Mouse (Mus musculus) CH12.LX (cell line): ENCODE measurements around the gene Cables2. TPM values are rescaled to one million over a fixed set of nuclear protein-coding genes. Genes with fewer than 3 reads are reported as not detected.

Experiments
- DNase-seq: peaks from one replicate; pipeline ENCODE4 v3.0.0-alpha.2; 2013; ENCODE audit errors: extremely low read depth
- H3K27ac ChIP-seq: 2 replicates; pipeline ENCODE4 v1.5.1; 2012; ENCODE audit warnings: low read depth, mild to moderate bottlenecking, control low read depth, moderate library complexity; ENCODE audit not compliant: insufficient read depth
- H3K27me3 ChIP-seq: replicated peaks from 2 replicates; pipeline ENCODE3; 2012; ENCODE audit warnings: inconsistent platforms
- H3K36me3 ChIP-seq, 2 experiments: replicated peaks in 1 of 2; 2 replicates each; pipeline versions ENCODE3 to v1.6.1; 2012; ENCODE audit warnings: inconsistent platforms in 1 of 2, low read length in 1 of 2, mild to moderate bottlenecking in 1 of 2, mixed read lengths in 1 of 2, moderate library complexity in 1 of 2; ENCODE audit not compliant: control insufficient read depth in 1 of 2, insufficient read depth in 1 of 2
- H3K4me1 ChIP-seq, 2 experiments: 2 replicates each; pipeline ENCODE4 v1.6.1; 2012; ENCODE audit warnings: inconsistent platforms in 1 of 2, moderate library complexity in 1 of 2; ENCODE audit not compliant: insufficient read depth in 2 of 2, control insufficient read depth in 1 of 2
- H3K4me2 ChIP-seq: 2 replicates; pipeline ENCODE4 v1.6.1; 2012; ENCODE audit warnings: low read depth, mild to moderate bottlenecking, control low read depth; ENCODE audit not compliant: poor library complexity, insufficient read depth, severe bottlenecking
- H3K4me3 ChIP-seq, 3 experiments: fragments of 150-350 bp in 1 of 3; sonication (generic) in 1 of 3; replicated peaks in 1 of 3; 2 replicates each; pipeline versions ENCODE3 to v1.5.1; 2011 to 2012; ENCODE audit warnings: low read depth in 2 of 3, low read length in 2 of 3, mild to moderate bottlenecking in 2 of 3, moderate library complexity in 2 of 3, control low read depth in 1 of 3, improper control_type of control experiment in 1 of 3, inconsistent platforms in 1 of 3, mixed read lengths in 1 of 3; ENCODE audit not compliant: poor library complexity in 1 of 3
- H3K79me2 ChIP-seq: replicated peaks from 2 replicates; pipeline ENCODE4 v1.6.1; 2012; ENCODE audit warnings: mild to moderate bottlenecking, moderate library complexity; ENCODE audit not compliant: control insufficient read depth, poor library complexity, insufficient read depth, severe bottlenecking; ENCODE audit errors: extremely low read depth
- H3K9ac ChIP-seq: 2 replicates; pipeline ENCODE4 v1.6.1; 2012; ENCODE audit warnings: low read depth, mild to moderate bottlenecking, control low read depth, moderate library complexity; ENCODE audit not compliant: insufficient read depth
- H3K9me3 ChIP-seq: replicated peaks from 2 replicates; pipeline ENCODE3; 2012; ENCODE audit warnings: low read length, inconsistent platforms, mixed read lengths
- BHLHE40 ChIP-seq: IDR thresholded peaks from 2 replicates; pipeline ENCODE4 v1.6.1; 2011; ENCODE audit warnings: mild to moderate bottlenecking, low read depth, low read length, improper control_type of control experiment
- CHD1 ChIP-seq: IDR thresholded peaks from 2 replicates; pipeline ENCODE4 v1.6.1; 2012; ENCODE audit warnings: low read depth, low read length, improper control_type of control experiment, inconsistent platforms
- CHD2 ChIP-seq: IDR thresholded peaks from 2 replicates; pipeline ENCODE4 v1.6.1; 2011; ENCODE audit warnings: low read length, improper control_type of control experiment
- CTCF ChIP-seq, 2 experiments: IDR thresholded peaks in 1 of 2; conservative IDR thresholded peaks in 1 of 2; 2 replicates each; pipeline ENCODE4 v1.5.1; 2011 to 2012; ENCODE audit warnings: low read depth in 2 of 2, low read length in 2 of 2, improper control_type of control experiment in 1 of 2, inconsistent platforms in 1 of 2, mild to moderate bottlenecking in 1 of 2, moderate library complexity in 1 of 2
- E2F4 ChIP-seq: IDR thresholded peaks from 2 replicates; pipeline ENCODE4 v1.6.1; 2011; ENCODE audit warnings: low read depth, low read length, improper control_type of control experiment; ENCODE audit not compliant: insufficient replicate concordance
- ETS1 ChIP-seq: conservative IDR thresholded peaks from 2 replicates; pipeline ENCODE4 v1.6.1; 2012; ENCODE audit warnings: low read depth, mild to moderate bottlenecking, inconsistent platforms, low read length, improper control_type of control experiment, moderate library complexity
- HCFC1 ChIP-seq: IDR thresholded peaks from 2 replicates; pipeline ENCODE4 v1.6.1; 2012; ENCODE audit warnings: low read depth, mild to moderate bottlenecking, inconsistent platforms, low read length, improper control_type of control experiment
- IRF4 ChIP-seq: IDR thresholded peaks from 2 replicates; pipeline ENCODE4 v1.6.1; 2014; ENCODE audit warnings: low read depth, mild to moderate bottlenecking, inconsistent platforms, low read length, improper control_type of control experiment
- JUND ChIP-seq: conservative IDR thresholded peaks from 2 replicates; pipeline ENCODE4 v1.6.1; 2011; ENCODE audit warnings: low read depth, low read length, improper control_type of control experiment
- KAT2A ChIP-seq: IDR thresholded peaks from 2 replicates; pipeline ENCODE4 v1.6.1; 2012; ENCODE audit warnings: low read length, improper control_type of control experiment, inconsistent platforms; ENCODE audit not compliant: insufficient replicate concordance
- MAFK ChIP-seq: IDR thresholded peaks from 2 replicates; pipeline ENCODE4 v1.6.1; 2011; ENCODE audit warnings: low read length, improper control_type of control experiment; ENCODE audit not compliant: insufficient replicate concordance
- MAX ChIP-seq: IDR thresholded peaks from 2 replicates; pipeline ENCODE4 v1.6.1; 2011; ENCODE audit warnings: low read length, improper control_type of control experiment
- MAZ ChIP-seq: IDR thresholded peaks from 2 replicates; pipeline ENCODE4 v1.6.1; 2012; ENCODE audit warnings: low read depth, mild to moderate bottlenecking, inconsistent platforms, low read length, improper control_type of control experiment, moderate library complexity
- MEF2A ChIP-seq: IDR thresholded peaks from 2 replicates; pipeline ENCODE4 v1.6.1; 2014; ENCODE audit warnings: low read depth, mild to moderate bottlenecking, inconsistent platforms, low read length, improper control_type of control experiment, borderline replicate concordance
- MXI1 ChIP-seq: IDR thresholded peaks from 2 replicates; pipeline ENCODE4 v1.6.1; 2011; ENCODE audit warnings: mild to moderate bottlenecking, low read depth, low read length, improper control_type of control experiment
- MYC ChIP-seq: IDR thresholded peaks from 2 replicates; pipeline ENCODE4 v1.6.1; 2011; ENCODE audit warnings: low read depth, mild to moderate bottlenecking, improper control_type of control experiment, low read length
- NELFE ChIP-seq: IDR thresholded peaks from 2 replicates; pipeline ENCODE4 v1.6.1; 2011; ENCODE audit warnings: low read depth, low read length, improper control_type of control experiment
- NRF1 ChIP-seq: IDR thresholded peaks from 2 replicates; pipeline ENCODE4 v1.6.1; 2014; ENCODE audit warnings: low read depth, mild to moderate bottlenecking, inconsistent platforms, low read length, improper control_type of control experiment, moderate library complexity
- PAX5 ChIP-seq: IDR thresholded peaks from 2 replicates; pipeline ENCODE4 v1.6.1; 2012; ENCODE audit warnings: low read length, inconsistent platforms, mixed read lengths
- POLR2AphosphoS2 ChIP-seq: IDR thresholded peaks from 2 replicates; pipeline ENCODE4 v1.6.1; 2011; ENCODE audit warnings: low read depth, low read length, improper control_type of control experiment
- RAD21 ChIP-seq: IDR thresholded peaks from 2 replicates; pipeline ENCODE4 v1.6.1; 2011; ENCODE audit warnings: low read depth, mild to moderate bottlenecking, low read length, improper control_type of control experiment, moderate library complexity
- RCOR1 ChIP-seq: conservative IDR thresholded peaks from 2 replicates; pipeline ENCODE4 v1.6.1; 2012; ENCODE audit warnings: low read depth, mild to moderate bottlenecking, inconsistent platforms, low read length, improper control_type of control experiment
- SIN3A ChIP-seq: IDR thresholded peaks from 2 replicates; pipeline ENCODE4 v1.6.1; 2012; ENCODE audit warnings: low read length, improper control_type of control experiment, inconsistent platforms
- SMC3 ChIP-seq: IDR thresholded peaks from 2 replicates; pipeline ENCODE4 v1.6.1; 2011; ENCODE audit warnings: low read depth, low read length, improper control_type of control experiment
- TCF12 ChIP-seq: IDR thresholded peaks from 2 replicates; pipeline ENCODE4 v1.6.1; 2014; ENCODE audit warnings: low read depth, mild to moderate bottlenecking, inconsistent platforms, low read length, improper control_type of control experiment
- UBTF ChIP-seq: IDR thresholded peaks from 2 replicates; pipeline ENCODE4 v1.6.1; 2012; ENCODE audit warnings: low read depth, mild to moderate bottlenecking, inconsistent platforms, low read length, improper control_type of control experiment, moderate library complexity
- USF1 ChIP-seq: IDR thresholded peaks from 2 replicates; pipeline ENCODE4 v1.6.1; 2014; ENCODE audit warnings: low read depth, mild to moderate bottlenecking, inconsistent platforms, low read length, improper control_type of control experiment
- USF2 ChIP-seq: conservative IDR thresholded peaks from 2 replicates; pipeline ENCODE4 v1.6.1; 2011; ENCODE audit warnings: low read depth, low read length, improper control_type of control experiment
- ZC3H11A ChIP-seq: IDR thresholded peaks from 2 replicates; pipeline ENCODE4 v1.6.1; 2012; ENCODE audit warnings: low read depth, mild to moderate bottlenecking, inconsistent platforms, low read length, improper control_type of control experiment
- ZKSCAN1 ChIP-seq: IDR thresholded peaks from 2 replicates; pipeline ENCODE4 v1.6.1; 2012; ENCODE audit warnings: low read depth, inconsistent platforms, low read length, improper control_type of control experiment, borderline replicate concordance
- ZMIZ1 ChIP-seq: IDR thresholded peaks from 2 replicates; pipeline ENCODE4 v1.6.1; 2012; ENCODE audit warnings: low read depth, mild to moderate bottlenecking, inconsistent platforms, low read length, improper control_type of control experiment
- dilution Hi-C: fragments of 300-500 bp; cut with MboI; formaldehyde crosslinking; loops from 2 replicates; pipeline ENCODE4 v1.14.3; 2020; ENCODE audit warnings: low sequenced_read_pairs; ENCODE audit not compliant: extremely low pct_unique_long_range_greater_than_20kb, extremely low pct_ligation_motif_present
- in situ Hi-C: fragments of 300-500 bp; cut with MboI; formaldehyde crosslinking; loops from 3 replicates; pipeline ENCODE4 v1.14.3; 2019; ENCODE audit warnings: low sequenced_read_pairs, low pct_ligation_motif_present, low pct_unique_long_range_greater_than_20kb, mixed read lengths
- polyA plus RNA-seq: library from polyadenylated mRNA; unstranded; fragments of >175 nt; gene quantifications from 2 replicates; pipeline ENCODE4 v1.2.1, GENCODE M21; 2012; ENCODE audit warnings: low read depth; ENCODE audit not compliant: insufficient read length
- total RNA-seq, 2 experiments: library from RNA; depleted of rRNA; stranded (reverse); fragments of 300-350 nt in 1 of 2; fragments of >200 nt in 1 of 2; gene quantifications; 2 replicates each; pipeline ENCODE4 v1.2.3; 2012 to 2014

Cables2 gene
- total and polyA plus RNA-seq, 3 experiments, result 13.0 to 29.9 (median 17.2) TPM

GRCm38 (mm10) chr2:180306009-180306408 is 32.7 kb upstream of the Cables2 start:
- Histone ChIP-seq H3K27me3 (peaks cover 16% of the 10 kb centered on the region), H3K36me3 (no peaks in the 10 kb centered on the region), H3K4me2 (no peak overlapping the region), H3K4me3 (no peak overlapping the region), H3K79me2 (no peaks in the 10 kb centered on the region), H3K9ac (no peak overlapping the region), H3K9me3 (no peaks in the 10 kb centered on the region), H3K27ac (no peak overlapping the region), H3K4me1 (peaks cover 8 to 41% of the 10 kb centered on the region in 2 experiments)
- dilution Hi-C loops, result no loop called here
- TF ChIP-seq JUND, result no peak
- no peak for TF ChIP-seq MAZ
- no peak for TF ChIP-seq E2F4
- no peak for TF ChIP-seq RCOR1
- no peak for TF ChIP-seq ZKSCAN1
- no peak for TF ChIP-seq MAX
- no peak for TF ChIP-seq POLR2AphosphoS2
- no peak for TF ChIP-seq SMC3
- TF ChIP-seq CHD1, result no peak
- no peak for TF ChIP-seq NRF1
- TF ChIP-seq MEF2A, result no peak
- TF ChIP-seq ZMIZ1, result no peak
- no peak for TF ChIP-seq CTCF (conservative IDR thresholded peaks at IDR 0.05 in 1 of 2, IDR thresholded peaks at IDR 0.05 in 1 of 2; ENCODE audit: low read depth in 2 of 2, low read length in 2 of 2)
- no peak for TF ChIP-seq MAFK
- TF ChIP-seq BHLHE40, result no peak
- TF ChIP-seq RAD21, result no peak
- in situ Hi-C loops, result no loop called here
- DNase-seq, result no peak

GRCm38 (mm10) chr2:180305490-180305889 is 32.2 kb upstream of the Cables2 start:
- peaks cover 11% of the 10 kb centered on the region for H3K27me3 ChIP-seq
- dilution Hi-C loops, result no loop called here
- H3K4me1 ChIP-seq, result peaks cover 9 to 46% of the 10 kb centered on the region in 2 experiments
- H3K9me3 ChIP-seq, result no peaks in the 10 kb centered on the region
- no peak for TF ChIP-seq CHD2
- no peak for TF ChIP-seq TCF12
- TF ChIP-seq SMC3, result no peak
- no peak for TF ChIP-seq PAX5
- TF ChIP-seq BHLHE40, result peak; percentile 69
- no peak for TF ChIP-seq MAZ
- no peak for TF ChIP-seq IRF4
- no peak for TF ChIP-seq POLR2AphosphoS2
- no peak for TF ChIP-seq MYC
- TF ChIP-seq USF2, result no peak
- no peak for TF ChIP-seq NELFE
- TF ChIP-seq CHD1, result no peak
- no peak for TF ChIP-seq USF1
- no peak for TF ChIP-seq MXI1
- TF ChIP-seq JUND, result no peak
- no peak for TF ChIP-seq ZC3H11A
- TF ChIP-seq KAT2A, result no peak
- TF ChIP-seq MEF2A, result peak; percentile 79; the same call in 1 of the 2 replicates
- TF ChIP-seq HCFC1, result no peak
- peak; percentile 33; the same call in 1 of the 2 replicates for TF ChIP-seq ETS1
- no peak for TF ChIP-seq SIN3A
- no peak for TF ChIP-seq MAX
- no peak for TF ChIP-seq E2F4
- TF ChIP-seq RAD21, result no peak
- TF ChIP-seq MAFK, result no peak
- no peak for TF ChIP-seq UBTF
- H3K4me2 ChIP-seq, result no peak overlapping the region
- no peaks in the 10 kb centered on the region for H3K36me3 ChIP-seq
- in situ Hi-C loops, result no loop called here
- H3K9ac ChIP-seq, result no peak overlapping the region
- H3K4me3 ChIP-seq, result no peak overlapping the region
- no peak overlapping the region for H3K27ac ChIP-seq
- H3K79me2 ChIP-seq, result no peaks in the 10 kb centered on the region
- peak; percentile 43 for DNase-seq
